Mouse (Mus musculus): ENCODE data around the gene Nlrp3. TPM values are rescaled to one million over a fixed set of nuclear protein-coding genes. Genes with fewer than 3 reads are reported as not detected.

Nlrp3 gene
- polyA plus RNA-seq, 1 experiment from 2014 or later = 0.12 TPM

- no peaks in the 10 kb centered on the region for H3K9me3 ChIP-seq (ENCODE audit: control insufficient read depth, low read length)
- no peak overlapping the region for H3K9ac ChIP-seq (ENCODE audit: low read length)
- H3K4me1 ChIP-seq (replicated peaks; ENCODE audit: control insufficient read depth, insufficient read depth, low read length) = 0 out of 2 replicates have a peak, but pooled peaks cover 3% of the 10 kb centered on the region
- no peaks in the 10 kb centered on the region for H3K36me3 ChIP-seq (ENCODE audit: control insufficient read depth, insufficient read depth, low read length)
- H3K27me3 ChIP-seq (replicated peaks; ENCODE audit: control insufficient read depth, insufficient read depth, low read length) = no peaks in the 10 kb centered on the region
- DNase-seq (ENCODE audit: low spot score) = no peak
- no peak overlapping the region for H3K4me2 ChIP-seq (ENCODE audit: low read length)
- ATAC-seq (replicated peaks; ENCODE audit: low FRiP score, low TSS enrichment, low read depth) = no peak
- no peak overlapping the region for H3K27ac ChIP-seq (ENCODE audit: low read depth)
- no peak overlapping the region for H3K4me3 ChIP-seq (ENCODE audit: low read depth, low read length)
- 82% methylated on average over 3 of the region's 3 CpGs for WGBS
Measured at GRCm38 (mm10) chr11:59543376-59543775, 2.0 kb downstream of the Nlrp3 start.

GRCm38 (mm10) chr11:59544005-59544404 lies 2.6 kb downstream of the Nlrp3 start:
- Histone ChIP-seq H3K4me2 (ENCODE audit: low read length) (no peak overlapping the region), H3K9me3 (ENCODE audit: control insufficient read depth, low read length) (no peaks in the 10 kb centered on the region), H3K27ac (ENCODE audit: low read depth) (no peak overlapping the region), H3K4me3 (ENCODE audit: low read depth, low read length) (no peak overlapping the region), H3K27me3 (replicated peaks; ENCODE audit: control insufficient read depth, insufficient read depth, low read length) (no peaks in the 10 kb centered on the region), H3K36me3 (ENCODE audit: control insufficient read depth, insufficient read depth, low read length) (no peaks in the 10 kb centered on the region), H3K9ac (ENCODE audit: low read length) (no peak overlapping the region), H3K4me1 (replicated peaks; ENCODE audit: control insufficient read depth, insufficient read depth, low read length) (no peaks in the 10 kb centered on the region)
- DNase-seq (ENCODE audit: low spot score) (no peak), ATAC-seq (replicated peaks; ENCODE audit: low FRiP score, low TSS enrichment, low read depth) (no peak)
- WGBS = 82% methylated on average over 9 of the region's 9 CpGs

- 93% methylated on average over 11 of the region's 11 CpGs for WGBS
- no peak for ATAC-seq (replicated peaks; ENCODE audit: low FRiP score, low TSS enrichment, low read depth)
- Histone ChIP-seq H3K4me1 (replicated peaks; ENCODE audit: control insufficient read depth, insufficient read depth, low read length) (peaks cover 4% of the 10 kb centered on the region; the same call in 1 of the 2 replicates), H3K27ac (ENCODE audit: low read depth) (no peak overlapping the region), H3K9ac (ENCODE audit: low read length) (no peak overlapping the region), H3K4me3 (ENCODE audit: low read depth, low read length) (no peak overlapping the region), H3K4me2 (ENCODE audit: low read length) (no peak overlapping the region), H3K9me3 (ENCODE audit: control insufficient read depth, low read length) (no peaks in the 10 kb centered on the region), H3K27me3 (replicated peaks; ENCODE audit: control insufficient read depth, insufficient read depth, low read length) (no peaks in the 10 kb centered on the region), H3K36me3 (ENCODE audit: control insufficient read depth, insufficient read depth, low read length) (no peaks in the 10 kb centered on the region)
- no peak for DNase-seq (ENCODE audit: low spot score)
Measured at GRCm38 (mm10) chr11:59554127-59554526, 12.8 kb downstream of the Nlrp3 start.

GRCm38 (mm10) chr11:59554535-59554934 lies 13.2 kb downstream of the Nlrp3 start:
- 86% methylated on average over 8 of the region's 8 CpGs for WGBS

GRCm38 (mm10) chr11:59560906-59561305 lies 19.5 kb downstream of the Nlrp3 start:
- no peaks in the 10 kb centered on the region; the same call in 1 of the 2 replicates for H3K4me1 ChIP-seq (replicated peaks; ENCODE audit: control insufficient read depth, insufficient read depth, low read length)
- no peak for ATAC-seq (replicated peaks; ENCODE audit: low FRiP score, low TSS enrichment, low read depth)
- H3K36me3 ChIP-seq (ENCODE audit: control insufficient read depth, insufficient read depth, low read length) = no peaks in the 10 kb centered on the region
- no peak overlapping the region for H3K9ac ChIP-seq (ENCODE audit: low read length)
- H3K27me3 ChIP-seq (replicated peaks; ENCODE audit: control insufficient read depth, insufficient read depth, low read length) = no peaks in the 10 kb centered on the region
- H3K9me3 ChIP-seq (ENCODE audit: control insufficient read depth, low read length) = no peaks in the 10 kb centered on the region
- DNase-seq (ENCODE audit: low spot score) = no peak
- WGBS = 69% methylated on average over 3 of the region's 3 CpGs
- H3K4me2 ChIP-seq (ENCODE audit: low read length) = no peak overlapping the region
- H3K27ac ChIP-seq (ENCODE audit: low read depth) = no peak overlapping the region
- no peak overlapping the region for H3K4me3 ChIP-seq (ENCODE audit: low read depth, low read length)

More at GRCm38 (mm10) chr11:59554535-59554934, 13.2 kb downstream of the Nlrp3 start:
- Histone ChIP-seq H3K4me2 (ENCODE audit: low read length) (no peak overlapping the region), H3K27me3 (replicated peaks; ENCODE audit: control insufficient read depth, insufficient read depth, low read length) (no peaks in the 10 kb centered on the region), H3K36me3 (ENCODE audit: control insufficient read depth, insufficient read depth, low read length) (no peaks in the 10 kb centered on the region), H3K4me3 (ENCODE audit: low read depth, low read length) (no peak overlapping the region), H3K9ac (ENCODE audit: low read length) (no peak overlapping the region), H3K27ac (ENCODE audit: low read depth) (no peak overlapping the region), H3K4me1 (replicated peaks; ENCODE audit: control insufficient read depth, insufficient read depth, low read length) (peaks cover 4% of the 10 kb centered on the region; the same call in 1 of the 2 replicates), H3K9me3 (ENCODE audit: control insufficient read depth, low read length) (no peaks in the 10 kb centered on the region)
- DNase-seq (ENCODE audit: low spot score) (no peak), ATAC-seq (replicated peaks; ENCODE audit: low FRiP score, low TSS enrichment, low read depth) (no peak)

- Histone ChIP-seq H3K9ac (ENCODE audit: low read length) (no peak overlapping the region), H3K4me3 (ENCODE audit: low read depth, low read length) (no peak overlapping the region), H3K4me1 (replicated peaks; ENCODE audit: control insufficient read depth, insufficient read depth, low read length) (no peaks in the 10 kb centered on the region), H3K27me3 (replicated peaks; ENCODE audit: control insufficient read depth, insufficient read depth, low read length) (no peaks in the 10 kb centered on the region), H3K36me3 (ENCODE audit: control insufficient read depth, insufficient read depth, low read length) (no peaks in the 10 kb centered on the region), H3K4me2 (ENCODE audit: low read length) (no peak overlapping the region), H3K27ac (ENCODE audit: low read depth) (no peak overlapping the region), H3K9me3 (ENCODE audit: control insufficient read depth, low read length) (no peaks in the 10 kb centered on the region)
- WGBS = 90% methylated on average over 4 of the region's 4 CpGs
- ATAC-seq (replicated peaks; ENCODE audit: low FRiP score, low TSS enrichment, low read depth) (no peak), DNase-seq (ENCODE audit: low spot score) (no peak)
Measured at GRCm38 (mm10) chr11:59562336-59562735, 21.0 kb downstream of the Nlrp3 start.

GRCm38 (mm10) chr11:59562837-59563236 lies 21.5 kb downstream of the Nlrp3 start:
- WGBS = 69% methylated on average over 9 of the region's 9 CpGs
- Histone ChIP-seq H3K9ac (ENCODE audit: low read length) (no peak overlapping the region), H3K4me1 (replicated peaks; ENCODE audit: control insufficient read depth, insufficient read depth, low read length) (no peaks in the 10 kb centered on the region)

GRCm38 (mm10) chr11:59569306-59569705 lies 27.9 kb downstream of the Nlrp3 start:
- H3K27ac ChIP-seq (ENCODE audit: low read depth) = no peak overlapping the region
- ATAC-seq (replicated peaks; ENCODE audit: low FRiP score, low TSS enrichment, low read depth) (no peak), DNase-seq (ENCODE audit: low spot score) (no peak)
- no peak overlapping the region for H3K9ac ChIP-seq (ENCODE audit: low read length)
- no peaks in the 10 kb centered on the region for H3K4me1 ChIP-seq (replicated peaks; ENCODE audit: control insufficient read depth, insufficient read depth, low read length)
- no peaks in the 10 kb centered on the region for H3K9me3 ChIP-seq (ENCODE audit: control insufficient read depth, low read length)
- H3K36me3 ChIP-seq (ENCODE audit: control insufficient read depth, insufficient read depth, low read length) = no peaks in the 10 kb centered on the region
- 0 out of 2 replicates have a peak, but pooled peaks cover 7% of the 10 kb centered on the region for H3K27me3 ChIP-seq (replicated peaks; ENCODE audit: control insufficient read depth, insufficient read depth, low read length)
- H3K4me2 ChIP-seq (ENCODE audit: low read length) = no peak overlapping the region
- 65% methylated on average over 3 of the region's 3 CpGs for WGBS
- H3K4me3 ChIP-seq (ENCODE audit: low read depth, low read length) = no peak overlapping the region

More at GRCm38 (mm10) chr11:59562837-59563236, 21.5 kb downstream of the Nlrp3 start:
- no peak overlapping the region for H3K4me2 ChIP-seq (ENCODE audit: low read length)
- no peaks in the 10 kb centered on the region for H3K27me3 ChIP-seq (replicated peaks; ENCODE audit: control insufficient read depth, insufficient read depth, low read length)
- H3K4me3 ChIP-seq (ENCODE audit: low read depth, low read length) = no peak overlapping the region
- H3K27ac ChIP-seq (ENCODE audit: low read depth) = no peak overlapping the region
- H3K36me3 ChIP-seq (ENCODE audit: control insufficient read depth, insufficient read depth, low read length) = no peaks in the 10 kb centered on the region
- ATAC-seq (replicated peaks; ENCODE audit: low FRiP score, low TSS enrichment, low read depth) = no peak
- no peaks in the 10 kb centered on the region for H3K9me3 ChIP-seq (ENCODE audit: control insufficient read depth, low read length)
- DNase-seq (ENCODE audit: low spot score) = no peak

GRCm38 (mm10) chr11:59575726-59576125 lies 34.4 kb downstream of the Nlrp3 start:
- Histone ChIP-seq H3K27me3 (replicated peaks; ENCODE audit: control insufficient read depth, insufficient read depth, low read length) (0 out of 2 replicates have a peak, but pooled peaks cover 7% of the 10 kb centered on the region), H3K9me3 (ENCODE audit: control insufficient read depth, low read length) (no peaks in the 10 kb centered on the region), H3K4me2 (ENCODE audit: low read length) (no peak overlapping the region), H3K4me3 (ENCODE audit: low read depth, low read length) (no peak overlapping the region), H3K9ac (ENCODE audit: low read length) (no peak overlapping the region), H3K36me3 (ENCODE audit: control insufficient read depth, insufficient read depth, low read length) (no peaks in the 10 kb centered on the region), H3K4me1 (replicated peaks; ENCODE audit: control insufficient read depth, insufficient read depth, low read length) (no peaks in the 10 kb centered on the region), H3K27ac (ENCODE audit: low read depth) (no peak overlapping the region)
- WGBS = 55% methylated on average over 9 of the region's 9 CpGs
- ATAC-seq (replicated peaks; ENCODE audit: low FRiP score, low TSS enrichment, low read depth) (no peak), DNase-seq (ENCODE audit: low spot score) (no peak)
